Mouse (Mus musculus): ENCODE measurements at regions not wholly inside any gene's neighbourhood (a gene's known extent, or its start where the extent isn't known, plus 50 kb on each side); places are given as distances from the start of the nearest gene placed in this dataset.

GRCm38 (mm10) chr6:51251432-51251831, 181.0 kb upstream of the Nfe2l3 start (continued):
- TF ChIP-seq NELFE (IDR thresholded peaks at IDR 0.05; ENCODE audit: low read depth, low read length) (peak; percentile 76; the same call in 1 of the 2 replicates), SMC3 (IDR thresholded peaks at IDR 0.05; ENCODE audit: low read depth, low read length) (no peak), ZNF384 (IDR thresholded peaks at IDR 0.05; ENCODE audit: low read depth, low read length) (no peak)

- Histone ChIP-seq H3K4me2 (ENCODE audit: insufficient read depth, low read depth, poor library complexity, severe bottlenecking) (peak overlapping the region; percentile 63), H3K4me1 (ENCODE audit: control insufficient read depth in 1 of 2, insufficient read depth in 2 of 2) (peaks cover 16 to 30% of the 10 kb centered on the region in 2 experiments), H3K27me3 (replicated peaks) (no peaks in the 10 kb centered on the region), H3K36me3 (replicated peaks in 1 of 2; ENCODE audit: control insufficient read depth in 1 of 2, insufficient read depth in 1 of 2, low read length in 1 of 2) (peaks cover 4 to 45% of the 10 kb centered on the region in 2 experiments), H3K27ac (ENCODE audit: insufficient read depth, low read depth) (peak overlapping the region; percentile 53), H3K4me3 (replicated peaks in 1 of 3; ENCODE audit: low read depth in 2 of 3, low read length in 2 of 3, poor library complexity in 1 of 3) (peak overlapping the region in 2 of 3 experiments; percentile 1 to 60), H3K9me3 (replicated peaks; ENCODE audit: low read length) (no peaks in the 10 kb centered on the region), H3K9ac (ENCODE audit: insufficient read depth, low read depth) (peak overlapping the region; percentile 88; the same call in 1 of the 2 replicates), H3K79me2 (replicated peaks; ENCODE audit: control insufficient read depth, extremely low read depth, insufficient read depth, poor library complexity, severe bottlenecking) (no peaks in the 10 kb centered on the region; the same call in 1 of the 2 replicates)
- TF ChIP-seq POLR2AphosphoS2 (IDR thresholded peaks at IDR 0.05; ENCODE audit: low read depth, low read length) (no peak), IRF4 (IDR thresholded peaks at IDR 0.05; ENCODE audit: low read depth, low read length) (0 out of 2 replicates have a peak, but pooled peaks have one; percentile 28), MAX (IDR thresholded peaks at IDR 0.05; ENCODE audit: low read length) (no peak), TBP (conservative IDR thresholded peaks at IDR 0.05; ENCODE audit: low read depth, low read length) (no peak), USF1 (IDR thresholded peaks at IDR 0.05; ENCODE audit: low read depth, low read length) (no peak), RAD21 (IDR thresholded peaks at IDR 0.05; ENCODE audit: low read depth, low read length) (no peak), JUND (conservative IDR thresholded peaks at IDR 0.05; ENCODE audit: low read depth, low read length) (no peak), UBTF (IDR thresholded peaks at IDR 0.05; ENCODE audit: low read depth, low read length) (no peak), BHLHE40 (IDR thresholded peaks at IDR 0.05; ENCODE audit: low read depth, low read length) (no peak), RCOR1 (conservative IDR thresholded peaks at IDR 0.05; ENCODE audit: low read depth, low read length) (no peak), SMC3 (IDR thresholded peaks at IDR 0.05; ENCODE audit: low read depth, low read length) (no peak), TCF12 (IDR thresholded peaks at IDR 0.05; ENCODE audit: low read depth, low read length) (peak; percentile 47; the same call in 1 of the 2 replicates), ZMIZ1 (IDR thresholded peaks at IDR 0.05; ENCODE audit: low read depth, low read length) (peak; percentile 52; the same call in 1 of the 2 replicates), NRF1 (IDR thresholded peaks at IDR 0.05; ENCODE audit: low read depth, low read length) (no peak), MXI1 (IDR thresholded peaks at IDR 0.05; ENCODE audit: low read depth, low read length) (0 out of 2 replicates have a peak, but pooled peaks have one; percentile 16), CHD1 (IDR thresholded peaks at IDR 0.05; ENCODE audit: low read depth, low read length) (peak; percentile 95), CHD2 (IDR thresholded peaks at IDR 0.05; ENCODE audit: low read length) (no peak), ZC3H11A (IDR thresholded peaks at IDR 0.05; ENCODE audit: low read depth, low read length) (no peak), JUN (IDR thresholded peaks at IDR 0.05; ENCODE audit: insufficient read depth, low read depth, low read length) (no peak), ZKSCAN1 (IDR thresholded peaks at IDR 0.05; ENCODE audit: borderline replicate concordance, low read depth, low read length) (no peak), USF2 (conservative IDR thresholded peaks at IDR 0.05; ENCODE audit: low read depth, low read length) (no peak), PAX5 (IDR thresholded peaks at IDR 0.05; ENCODE audit: low read length) (no peak), MEF2A (IDR thresholded peaks at IDR 0.05; ENCODE audit: borderline replicate concordance, low read depth, low read length) (no peak), ELF1 (IDR thresholded peaks at IDR 0.05; ENCODE audit: low read depth, low read length) (no peak), MAFK (IDR thresholded peaks at IDR 0.05; ENCODE audit: insufficient replicate concordance, low read length) (no peak), POLR2A (IDR thresholded peaks at IDR 0.05; ENCODE audit: low read depth, low read length) (peak; percentile 31), ZNF384 (IDR thresholded peaks at IDR 0.05; ENCODE audit: low read depth, low read length) (no peak), GABPA (IDR thresholded peaks at IDR 0.05; ENCODE audit: insufficient replicate concordance, low read depth, low read length) (no peak), CTCF (conservative IDR thresholded peaks at IDR 0.05 in 1 of 2, IDR thresholded peaks at IDR 0.05 in 1 of 2; ENCODE audit: low read depth in 2 of 2, low read length in 2 of 2) (no peak), NELFE (IDR thresholded peaks at IDR 0.05; ENCODE audit: low read depth, low read length) (no peak), HCFC1 (IDR thresholded peaks at IDR 0.05; ENCODE audit: low read depth, low read length) (no peak), E2F4 (IDR thresholded peaks at IDR 0.05; ENCODE audit: insufficient replicate concordance, low read depth, low read length) (no peak), KAT2A (IDR thresholded peaks at IDR 0.05; ENCODE audit: insufficient replicate concordance, low read length) (no peak), SIN3A (IDR thresholded peaks at IDR 0.05; ENCODE audit: low read length) (no peak), MYC (IDR thresholded peaks at IDR 0.05; ENCODE audit: low read depth, low read length) (no peak)
- dilution Hi-C loops (cut with MboI; ENCODE audit: extremely low pct_ligation_motif_present, extremely low pct_unique_long_range_greater_than_20kb, low sequenced_read_pairs), result no loop called here
- DNase-seq (ENCODE audit: extremely low read depth), result peak; percentile 30
- in situ Hi-C loops (cut with MboI; ENCODE audit: low pct_ligation_motif_present, low pct_unique_long_range_greater_than_20kb, low sequenced_read_pairs), result no loop called here
These were observed 179.7 kb upstream of the Nfe2l3 start for GRCm38 (mm10) chr6:51252721-51253120.
